Mouse (Mus musculus): ENCODE measurements around the gene Llph. TPM values are rescaled to one million over a fixed set of nuclear protein-coding genes. Genes with fewer than 3 reads are reported as not detected.

Llph gene
- polyA plus RNA-seq, 1 experiment: 44.4 TPM

Other genes with a start within 250 kb of the Llph start
- gene Helb, start 114.1 kb upstream of the Llph start, polyA plus RNA-seq (2012; ENCODE audit: insufficient read depth, insufficient read length, missing spikeins): 2.9 and 5.5 TPM in 2 replicates
- gene Tmbim4, start 25.5 kb upstream of the Llph start, polyA plus RNA-seq (2012; ENCODE audit: insufficient read depth, insufficient read length, missing spikeins): 117 and 146 TPM in 2 replicates
- 4.6 and 6.0 TPM in 2 replicates for gene Irak3, start 24.9 kb upstream of the Llph start, polyA plus RNA-seq (2012; ENCODE audit: insufficient read depth, insufficient read length, missing spikeins)
- gene Hmga2, start 249.4 kb downstream of the Llph start, polyA plus RNA-seq (2012; ENCODE audit: insufficient read depth, insufficient read length, missing spikeins): not detected in 2 replicates